Mouse (Mus musculus) heart, embryonic 11.5 days (tissue): ENCODE data around the gene AI593442. TPM values are rescaled to one million over a fixed set of nuclear protein-coding genes. Genes with fewer than 3 reads are reported as not detected.

Source experiments
- ATAC-seq: fragments of 200-750 bp; cut with Nextera tagmentation; replicated peaks from 2 replicates; pipeline ENCODE4 v1.8.0; 2017; ENCODE audit warnings: moderate library complexity; ENCODE audit not compliant: insufficient number of reproducible peaks, low FRiP score, low TSS enrichment
- H3K27ac ChIP-seq: fragments of 300-500 bp; sonication (generic); 2 replicates; pipeline ENCODE4 v1.5.1; 2014; ENCODE audit warnings: mild to moderate bottlenecking, low read depth, low read length
- H3K27me3 ChIP-seq: fragments of 300-500 bp; sonication (generic); 2 replicates; pipeline ENCODE4 v1.6.1; 2014; ENCODE audit warnings: mild to moderate bottlenecking, low read length, mixed read lengths; ENCODE audit not compliant: control insufficient read depth, insufficient read depth
- H3K36me3 ChIP-seq: fragments of 300-500 bp; sonication (generic); 2 replicates; pipeline ENCODE4 v1.6.1; 2014; ENCODE audit warnings: mild to moderate bottlenecking, low read length, moderate library complexity, mixed read lengths; ENCODE audit not compliant: control insufficient read depth, insufficient read depth
- H3K4me1 ChIP-seq: fragments of 300-500 bp; sonication (generic); 2 replicates; pipeline ENCODE4 v1.6.1; 2014; ENCODE audit warnings: low read length; ENCODE audit not compliant: control insufficient read depth, insufficient read depth
- H3K4me2 ChIP-seq: fragments of 300-500 bp; sonication (generic); 2 replicates; pipeline ENCODE4 v1.6.1; 2014; ENCODE audit warnings: mild to moderate bottlenecking, moderate library complexity
- H3K4me3 ChIP-seq: fragments of 300-500 bp; sonication (generic); 2 replicates; pipeline ENCODE4 v1.5.1; 2014; ENCODE audit warnings: low read depth, low read length
- H3K9ac ChIP-seq: fragments of 300-500 bp; sonication (generic); 2 replicates; pipeline ENCODE4 v1.6.1; 2014; ENCODE audit warnings: mild to moderate bottlenecking, low read depth, low read length, moderate library complexity
- H3K9me3 ChIP-seq: fragments of 300-500 bp; sonication (generic); replicated peaks from 2 replicates; pipeline ENCODE4 v1.6.1; 2016; ENCODE audit warnings: low read length; ENCODE audit not compliant: control insufficient read depth
- WGBS: fragments of 180-500 bp; shearing (Covaris S2); extraction: QIAGEN DNeasy Blood & Tissue Kit; methylation state at CpG from one replicate; pipeline ENCODE4 v1.1.7; 2014; ENCODE audit not compliant: insufficient replicate concordance; 5-methylcytosine and 5-hydroxymethylcytosine counted together
- polyA plus RNA-seq: library from polyadenylated mRNA; unstranded; fragments of >200 nt; fragmentation: Nextera tagmentation; extraction: Ambion mirVana; gene quantifications from 2 replicates; pipeline ENCODE4 v1.2.1, GENCODE M21; 2014

Gene AI593442
- 0.04 and 0.10 TPM in 2 replicates for polyA plus RNA-seq

DNA sequence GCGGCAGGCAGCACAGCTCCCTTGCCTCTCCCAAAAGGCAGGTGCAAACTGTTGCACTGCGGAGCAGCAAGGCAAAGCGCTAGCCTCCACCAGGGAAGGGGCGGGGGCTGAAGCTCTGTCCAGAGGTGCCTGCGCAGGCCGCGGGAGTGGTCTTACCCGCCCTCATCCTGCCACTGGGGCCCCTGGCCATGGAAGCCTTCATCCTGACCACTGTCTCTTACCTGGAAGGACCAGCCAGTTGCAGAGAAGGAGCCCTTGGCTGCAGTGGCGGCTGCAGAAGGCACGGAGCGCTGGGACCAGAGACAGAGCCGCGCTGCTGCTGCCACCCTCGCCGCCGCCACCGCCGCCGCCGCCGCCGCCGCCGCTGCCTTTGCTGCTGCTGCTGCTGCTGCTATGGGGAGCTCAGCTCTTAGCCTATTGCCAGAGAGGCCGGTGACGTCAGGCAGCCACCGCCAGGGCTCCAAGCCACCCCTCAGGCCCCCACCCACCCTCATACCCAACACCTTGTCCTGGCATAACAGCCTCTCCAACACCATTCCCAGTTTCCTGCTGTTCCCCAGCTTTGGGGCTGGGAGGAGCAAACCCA lies at the start of gene AI593442:
Gene AI593442 (minus strand): TSS at position 419 of the 586 bp plus-strand sequence.
- Histone ChIP-seq H3K27me3 (peaks cover 42% of the 10 kb centered on the region), H3K9ac (no peak within 1 kb of the TSS), H3K36me3 (no peaks in the 10 kb centered on the region), H3K4me2 (peak within 1 kb of the TSS; percentile 83), H3K4me1 (no peaks in the 10 kb centered on the region), H3K9me3 (no peaks in the 10 kb centered on the region), H3K27ac (no peak within 1 kb of the TSS), H3K4me3 (peak within 1 kb of the TSS; percentile 46)
- ATAC-seq = no peak
- WGBS = 0% methylated on average over 20 of the region's 27 CpGs

DNA sequence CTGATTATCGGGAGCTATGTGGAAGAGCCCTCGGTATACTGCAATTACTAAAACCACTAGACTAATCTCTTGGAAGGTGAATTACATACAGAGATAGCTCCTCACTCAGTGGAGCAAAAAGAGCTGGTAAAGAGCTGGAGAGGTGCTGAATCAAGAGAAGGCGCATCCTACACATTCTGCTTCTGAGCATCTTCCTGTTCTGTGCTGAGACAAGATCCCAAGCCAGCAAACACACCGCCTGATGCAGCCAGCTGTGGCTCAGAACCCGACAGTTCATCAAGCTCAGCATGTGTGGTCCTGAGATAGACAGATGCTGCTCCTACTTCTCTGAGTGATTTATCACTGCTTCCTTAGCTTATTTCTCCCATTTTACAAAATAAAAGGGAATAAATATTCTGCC lies 49.2 kb upstream of the AI593442 start:
- Histone ChIP-seq H3K4me3 (no peak overlapping the region), H3K27me3 (no peaks in the 10 kb centered on the region), H3K4me1 (no peaks in the 10 kb centered on the region), H3K36me3 (no peaks in the 10 kb centered on the region), H3K9me3 (no peaks in the 10 kb centered on the region), H3K27ac (no peak overlapping the region), H3K9ac (no peak overlapping the region), H3K4me2 (no peak overlapping the region)
- 67% methylated on average over 5 of the region's 5 CpGs for WGBS
- no peak for ATAC-seq

DNA sequence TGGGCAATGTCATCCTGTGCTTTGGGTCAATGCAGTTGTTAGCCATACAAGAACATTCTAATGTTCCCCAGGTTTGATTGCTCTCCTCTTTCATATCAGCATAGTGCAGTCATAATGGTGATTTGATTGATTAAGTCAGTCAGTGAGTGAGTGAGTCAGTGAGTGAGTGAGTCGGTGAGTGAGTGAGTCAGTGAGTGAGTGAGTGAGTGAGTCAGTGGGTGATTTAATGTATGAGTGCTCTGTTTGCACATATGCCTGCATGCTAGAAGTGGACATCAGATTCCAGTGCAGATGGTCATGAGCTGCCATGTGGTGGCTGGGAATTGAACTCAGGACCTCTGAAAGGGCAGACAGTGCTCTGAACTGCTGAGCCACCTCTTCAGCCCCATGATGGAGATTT lies 43.0 kb upstream of the AI593442 start:
- Histone ChIP-seq H3K4me2 (no peak overlapping the region), H3K9me3 (no peaks in the 10 kb centered on the region), H3K4me1 (no peaks in the 10 kb centered on the region), H3K9ac (no peak overlapping the region), H3K27me3 (no peaks in the 10 kb centered on the region), H3K4me3 (no peak overlapping the region), H3K27ac (no peak overlapping the region), H3K36me3 (no peaks in the 10 kb centered on the region)
- ATAC-seq = no peak
- 80% methylated on average over 1 of the region's 1 CpGs for WGBS

DNA sequence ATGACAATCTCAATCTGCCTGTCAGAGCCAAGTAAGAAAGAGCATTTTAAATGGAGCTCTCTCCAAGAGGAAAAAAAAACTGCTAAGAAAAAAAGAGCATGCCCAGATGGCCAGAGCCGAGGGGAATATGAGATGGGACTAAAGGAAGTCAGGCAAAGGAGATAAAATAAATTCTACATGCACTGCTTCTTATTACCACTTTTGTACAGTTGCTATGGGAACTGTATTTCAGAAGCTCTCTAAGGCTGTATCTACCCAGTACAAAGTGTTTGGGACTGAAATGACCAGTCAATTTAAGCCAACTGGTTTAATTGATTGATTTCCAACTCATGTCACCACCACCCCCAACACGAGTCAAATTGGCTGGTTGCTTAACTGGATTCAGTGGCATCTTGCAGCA lies 40.0 kb upstream of the AI593442 start:
- Histone ChIP-seq H3K36me3 (no peaks in the 10 kb centered on the region), H3K9ac (no peak overlapping the region), H3K9me3 (no peaks in the 10 kb centered on the region), H3K4me1 (no peaks in the 10 kb centered on the region), H3K27ac (no peak overlapping the region), H3K4me3 (no peak overlapping the region), H3K27me3 (no peaks in the 10 kb centered on the region), H3K4me2 (no peak overlapping the region)
- 56% methylated on average over 2 of the region's 2 CpGs for WGBS
- ATAC-seq = no peak

DNA sequence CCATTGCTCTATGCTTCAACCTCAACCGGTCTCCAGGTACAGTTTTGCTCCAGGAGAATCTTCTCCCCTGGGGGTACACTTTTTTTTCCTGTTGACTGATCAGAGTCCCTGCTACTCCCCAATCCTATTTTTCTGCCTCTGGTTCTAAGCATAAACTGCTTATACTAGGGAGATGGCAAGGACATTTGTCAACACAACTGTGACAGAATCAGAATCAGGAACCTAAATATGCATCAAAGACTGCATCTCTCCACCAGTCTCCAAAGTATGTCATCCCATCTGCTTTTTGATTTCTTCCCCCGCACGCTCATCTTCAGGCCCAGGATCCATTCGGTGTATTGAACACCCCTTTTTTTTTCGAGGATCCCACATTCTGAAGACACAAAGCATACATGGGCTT lies 456 bp upstream of the AI593442 start:
- Histone ChIP-seq H3K27me3 (peaks cover 42% of the 10 kb centered on the region), H3K4me1 (no peaks in the 10 kb centered on the region), H3K9ac (no peak overlapping the region), H3K36me3 (no peaks in the 10 kb centered on the region), H3K4me3 (no peak overlapping the region), H3K27ac (no peak overlapping the region), H3K4me2 (no peak overlapping the region; the same call in 1 of the 2 replicates), H3K9me3 (no peaks in the 10 kb centered on the region)
- WGBS = 58% methylated on average over 5 of the region's 5 CpGs
- ATAC-seq = no peak

DNA sequence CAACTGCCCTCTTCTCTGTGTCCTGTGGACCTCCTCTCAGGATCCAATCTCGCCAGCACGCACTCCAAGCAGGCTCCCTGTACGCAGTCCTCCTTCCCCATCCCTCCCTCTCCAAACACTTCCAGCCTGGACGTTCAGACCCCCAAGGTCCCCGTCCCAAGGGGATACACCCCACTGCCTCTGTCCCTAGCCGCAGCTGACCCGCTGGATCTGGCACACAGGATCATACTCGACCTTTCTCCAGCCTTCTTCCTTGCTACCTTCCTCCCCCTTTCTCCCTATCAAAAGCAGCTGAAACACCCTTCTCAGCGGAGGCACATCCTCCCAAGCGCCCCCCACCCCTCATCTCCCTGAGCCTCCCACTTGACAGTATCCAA lies 753 bp downstream of the AI593442 start:
- Histone ChIP-seq H3K36me3 (no peaks in the 10 kb centered on the region), H3K4me2 (peak overlapping the region; percentile 83), H3K27ac (no peak overlapping the region), H3K4me3 (peak overlapping the region; percentile 46), H3K4me1 (no peaks in the 10 kb centered on the region), H3K9me3 (no peaks in the 10 kb centered on the region), H3K9ac (no peak overlapping the region), H3K27me3 (peaks cover 42% of the 10 kb centered on the region)
- ATAC-seq = no peak
- under 1% methylated on average over 10 of the region's 10 CpGs for WGBS

DNA sequence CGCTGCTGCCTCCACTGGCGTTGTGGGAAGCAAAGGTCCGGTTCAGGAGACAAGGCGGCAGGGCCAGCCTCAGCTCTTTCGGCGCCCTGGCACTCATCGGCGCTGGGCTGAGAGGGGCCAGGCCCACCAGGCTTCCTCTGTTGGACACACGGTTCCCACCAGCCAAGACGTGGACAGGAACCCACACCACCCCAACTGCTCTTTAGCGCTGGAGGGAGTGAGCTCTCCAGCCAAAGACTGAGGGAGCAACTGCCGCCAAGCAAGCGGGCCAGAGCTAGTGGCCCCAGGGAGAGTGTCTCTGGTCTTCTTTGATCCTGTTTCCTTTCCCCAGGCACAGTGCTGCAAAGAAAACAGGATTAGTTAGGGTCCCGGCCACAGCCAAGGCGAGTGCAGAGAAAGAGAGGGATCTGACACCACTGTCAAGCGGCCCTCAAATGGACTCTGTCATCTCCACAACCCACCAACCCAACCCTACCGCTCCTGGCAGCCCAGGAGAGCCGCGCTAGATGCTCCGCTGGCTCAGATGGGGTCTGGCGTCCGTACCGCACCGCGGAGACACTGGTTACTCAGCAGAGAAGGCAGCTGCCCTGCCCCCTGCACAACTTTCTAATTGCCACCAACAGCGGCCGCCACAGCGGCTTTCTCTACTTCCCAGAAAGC lies 1.3 kb downstream of the AI593442 start:
- H3K27ac ChIP-seq = no peak overlapping the region
- WGBS = 2% methylated on average over 28 of the region's 28 CpGs
- peaks cover 42% of the 10 kb centered on the region for H3K27me3 ChIP-seq
- no peaks in the 10 kb centered on the region for H3K9me3 ChIP-seq
- H3K4me2 ChIP-seq = peak overlapping the region; percentile 83
- H3K36me3 ChIP-seq = no peaks in the 10 kb centered on the region
- H3K9ac ChIP-seq = no peak overlapping the region
- H3K4me1 ChIP-seq = no peaks in the 10 kb centered on the region
- no peak for ATAC-seq
- peak overlapping the region; percentile 46 for H3K4me3 ChIP-seq

DNA sequence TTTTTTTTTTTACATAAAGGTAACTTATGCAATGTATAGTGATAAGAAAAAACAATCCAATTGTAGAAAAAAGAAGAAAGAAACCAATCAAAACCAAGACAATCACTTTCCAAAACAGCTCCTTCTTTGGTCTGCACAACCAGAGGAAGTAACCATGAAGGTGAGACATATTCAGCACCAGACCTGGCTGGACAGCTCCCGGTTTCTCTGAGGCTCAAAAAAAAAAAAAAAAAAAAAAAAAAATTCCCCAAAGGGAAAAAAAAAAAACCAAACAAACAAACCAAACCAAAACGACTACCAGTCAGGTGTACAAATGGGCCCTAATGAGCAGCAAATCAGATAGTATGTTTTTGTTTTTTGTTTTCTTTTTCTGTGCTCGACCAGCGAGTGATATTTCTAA lies 3.0 kb downstream of the AI593442 start:
- Histone ChIP-seq H3K4me2 (no peak overlapping the region), H3K36me3 (no peaks in the 10 kb centered on the region), H3K4me3 (no peak overlapping the region), H3K4me1 (no peaks in the 10 kb centered on the region), H3K9ac (no peak overlapping the region), H3K9me3 (no peaks in the 10 kb centered on the region), H3K27ac (no peak overlapping the region), H3K27me3 (peaks cover 42% of the 10 kb centered on the region)
- 22% methylated on average over 4 of the region's 4 CpGs for WGBS
- no peak for ATAC-seq

DNA sequence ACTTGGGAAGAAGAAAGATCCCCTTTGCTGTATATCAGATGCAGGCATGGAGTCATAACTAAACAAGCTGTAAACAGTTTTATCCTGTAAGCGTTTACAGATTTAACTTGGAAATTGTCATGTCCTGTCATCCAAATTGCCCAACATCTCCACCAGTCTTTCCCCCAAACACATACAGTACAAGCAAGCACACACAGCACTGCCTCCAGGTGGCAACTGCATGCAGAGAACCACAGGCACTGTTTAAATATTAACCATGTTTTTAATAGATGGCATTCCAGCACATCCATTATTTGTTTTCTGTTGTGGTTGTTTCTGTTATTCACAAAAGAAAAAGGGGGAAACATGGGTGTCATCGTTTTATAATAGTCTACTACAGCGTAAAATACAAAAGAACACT lies 3.6 kb downstream of the AI593442 start:
- H3K4me3 ChIP-seq = no peak overlapping the region
- WGBS = 62% methylated on average over 3 of the region's 3 CpGs
- peaks cover 38% of the 10 kb centered on the region for H3K27me3 ChIP-seq
- no peak overlapping the region for H3K9ac ChIP-seq
- H3K9me3 ChIP-seq = no peaks in the 10 kb centered on the region
- no peaks in the 10 kb centered on the region for H3K36me3 ChIP-seq
- no peaks in the 10 kb centered on the region for H3K4me1 ChIP-seq
- no peak overlapping the region for H3K27ac ChIP-seq
- H3K4me2 ChIP-seq = no peak overlapping the region
- ATAC-seq = no peak
